In genomic region chr6:125237421-125237820, GRCm38 (mm10) we compare ENCODE assay signal across 28 mouse cellular contexts. TPM values are rescaled to one million over a fixed set of nuclear protein-coding genes. Genes with fewer than 3 reads are reported as not detected.
A peak's percentile ranks its signal among the peaks of the same experiment; 100 is the strongest.
DNase-seq lines count a peak whose midpoint lies in the region; ATAC-seq and TF ChIP-seq lines count a peak whose summit lies in the region.
"Had no signal": no experiment of that assay in that cellular context is flagged by ENCODE, and none has a peak within 500 bp of the region (broad histone marks: within the 10 kb centered on the region; RNA-seq: fewer than 3 reads in every experiment).

No protein-coding gene starts in this region.

- H3K4me1 ChIP-seq in thymus, adult 2 months (replicated peaks; ENCODE audit: control insufficient read depth, insufficient read depth, low read length): peaks cover 66% of the 10 kb centered on the region
- H3K4me1 ChIP-seq: hindbrain, embryonic 13.5 days; midbrain, embryonic 13.5 days; stomach, embryonic 15.5 days had no signal

- 10% methylated on average over 4 of the region's 4 CpGs for WGBS in thymus, adult 2 months

- TF ChIP-seq POLR2A in thymus, adult 2 months (IDR thresholded peaks at IDR 0.05; ENCODE audit: control insufficient read depth, extremely low read depth, insufficient read depth, low read length, poor library complexity): no peak

- no peak for TF ChIP-seq CTCF in thymus, adult 2 months (IDR thresholded peaks at IDR 0.05; ENCODE audit: borderline replicate concordance, control insufficient read depth, extremely low read depth, insufficient read depth, low read length, poor library complexity)

- DNase-seq in thymus, adult 2 months: peak; percentile 61
- no peak for DNase-seq in thymus, postnatal 10 days (ENCODE audit: low spot score in 2 of 2)
- peak; percentile 67 for DNase-seq in thymus, postnatal 4 days
- DNase-seq in kidney, postnatal 10 days: no peak
- DNase-seq in urinary bladder, postnatal 10 days (ENCODE audit: low spot score): no peak
- no peak for DNase-seq in cerebellum, adult 11-12 months
- DNase-seq: adrenal gland, adult 2 months; B cell, adult 2 months; cerebellum, adult 8-10 months; gastrocnemius, postnatal 10 days; heart, adult 11 months; heart, postnatal 14 days; kidney, adult 2 months; kidney, postnatal 25 days; lung, adult 18-20 months; lung, postnatal 10 days; right cerebral cortex, postnatal 25 days had no signal

- no peaks in the 10 kb centered on the region for H3K27me3 ChIP-seq in thymus, adult 2 months (ENCODE audit: control insufficient read depth, insufficient read depth, low read length)
- H3K27me3 ChIP-seq: embryonic facial prominence, embryonic 15.5 days; heart, embryonic 12.5 days; limb, embryonic 12.5 days; midbrain, embryonic 13.5 days; neural tube, embryonic 12.5 days; stomach, embryonic 15.5 days had no signal

- ATAC-seq in common myeloid progenitor, adult 5-6 weeks (replicated peaks; ENCODE audit: low read depth, poor library complexity, severe bottlenecking): peak; percentile 30
- peak; percentile 21; the same call in 1 of the 2 replicates for ATAC-seq in megakaryocyte-erythroid progenitor cell, adult 5-6 weeks (replicated peaks; ENCODE audit: low FRiP score, low TSS enrichment, poor library complexity, severe bottlenecking)
- ATAC-seq: forebrain, embryonic 14.5 days; midbrain, embryonic 13.5 days had no signal

- H3K36me3 ChIP-seq in thymus, adult 2 months (ENCODE audit: control insufficient read depth, insufficient read depth, low read length): peaks cover 21% of the 10 kb centered on the region
- H3K36me3 ChIP-seq: embryonic facial prominence, embryonic 15.5 days; heart, embryonic 12.5 days; hindbrain, embryonic 13.5 days; limb, embryonic 12.5 days; midbrain, embryonic 13.5 days; neural tube, embryonic 12.5 days; stomach, embryonic 15.5 days had no signal

- H3K4me3 ChIP-seq in thymus, adult 2 months (ENCODE audit: control insufficient read depth, insufficient read depth, low read length): peak overlapping the region; percentile 95
- H3K4me3 ChIP-seq: embryonic facial prominence, embryonic 15.5 days; heart, embryonic 12.5 days; hindbrain, embryonic 13.5 days; limb, embryonic 12.5 days; midbrain, embryonic 13.5 days; neural tube, embryonic 12.5 days; stomach, embryonic 15.5 days had no signal

- H3K27ac ChIP-seq in thymus, adult 2 months (ENCODE audit: control insufficient read depth, insufficient read depth, low read length): peak overlapping the region; percentile 99
- H3K27ac ChIP-seq: embryonic facial prominence, embryonic 15.5 days; hindbrain, embryonic 13.5 days; limb, embryonic 12.5 days; midbrain, embryonic 13.5 days; neural tube, embryonic 12.5 days; stomach, embryonic 15.5 days had no signal

RNA-seq across cellular contexts. Expression of gene Cd27, which starts 0.6 kb away (rescaled TPM):
- 1,056 and 1,075 TPM in 2 replicates for polyA plus RNA-seq in thymus, adult 2 months (2012; rRNA removed)
- total RNA-seq in common myeloid progenitor, adult 5-6 weeks (2017): 66.4 and 98.2 TPM in 2 replicates
- total RNA-seq in megakaryocyte-erythroid progenitor cell, adult 5-6 weeks (2014; fragmentation: Nextera tagmentation): 8.0 and 9.4 TPM in 2 replicates
- 6.6 and 14.3 TPM in 2 replicates for total RNA-seq in megakaryocyte-erythroid progenitor cell, adult 5-6 weeks (2017)
- total RNA-seq: left cerebral cortex, postnatal 14 days had no signal

RNA-seq across cellular contexts. Expression of gene Tapbpl, which starts 5.8 kb away (rescaled TPM):
- polyA plus RNA-seq in thymus, adult 2 months (2012; rRNA removed): 64.2 and 67.6 TPM in 2 replicates
- 18.8 and 20.2 TPM in 2 replicates for total RNA-seq in common myeloid progenitor, adult 5-6 weeks (2017)
- 2.0 and 3.6 TPM in 2 replicates for total RNA-seq in megakaryocyte-erythroid progenitor cell, adult 5-6 weeks (2014; fragmentation: Nextera tagmentation)
- 4.8 and 8.6 TPM in 2 replicates for total RNA-seq in megakaryocyte-erythroid progenitor cell, adult 5-6 weeks (2017)

RNA-seq across cellular contexts. Expression of gene Vamp1, which starts 22.1 kb away (rescaled TPM):
- 372 and 423 TPM in 2 replicates for polyA plus RNA-seq in thymus, adult 2 months (2012; rRNA removed)
- total RNA-seq in common myeloid progenitor, adult 5-6 weeks (2017): 4.9 and 8.0 TPM in 2 replicates
- total RNA-seq in megakaryocyte-erythroid progenitor cell, adult 5-6 weeks (2014; fragmentation: Nextera tagmentation): 14.9 and 25.5 TPM in 2 replicates
- total RNA-seq in megakaryocyte-erythroid progenitor cell, adult 5-6 weeks (2017): 2.3 and 4.9 TPM in 2 replicates

RNA-seq across cellular contexts. Expression of gene Mrpl51, which starts 45.8 kb away (rescaled TPM):
- 68.1 and 70.7 TPM in 2 replicates for polyA plus RNA-seq in thymus, adult 2 months (2012; rRNA removed)
- 97.3 and 99.1 TPM in 2 replicates for total RNA-seq in common myeloid progenitor, adult 5-6 weeks (2017)
- 163 and 194 TPM in 2 replicates for total RNA-seq in megakaryocyte-erythroid progenitor cell, adult 5-6 weeks (2014; fragmentation: Nextera tagmentation)
- total RNA-seq in megakaryocyte-erythroid progenitor cell, adult 5-6 weeks (2017): 120 and 151 TPM in 2 replicates

RNA-seq across cellular contexts. Expression of gene Ncapd2, which starts 45.9 kb away (rescaled TPM):
- 430 and 598 TPM in 2 replicates for polyA plus RNA-seq in thymus, adult 2 months (2012; rRNA removed)
- total RNA-seq in common myeloid progenitor, adult 5-6 weeks (2017): 272 and 344 TPM in 2 replicates
- total RNA-seq in megakaryocyte-erythroid progenitor cell, adult 5-6 weeks (2014; fragmentation: Nextera tagmentation): 285 and 384 TPM in 2 replicates
- total RNA-seq in megakaryocyte-erythroid progenitor cell, adult 5-6 weeks (2017): 186 and 262 TPM in 2 replicates

Comparison
In these comparisons a context has a peak if more than half of its experiments do, and no peak if none do; other contexts are left out.
1. DNase-seq: peak in thymus, adult 2 months (single experiment) and thymus, postnatal 4 days (single experiment); none in thymus, postnatal 10 days (0 of 2), kidney, postnatal 10 days (single experiment), urinary bladder, postnatal 10 days (single experiment) and cerebellum, adult 11-12 months (single experiment).